Mouse (Mus musculus) cerebellum, adult 2 months (tissue): ENCODE results near the gene Pdss2. TPM values are rescaled to one million over a fixed set of nuclear protein-coding genes. Genes with fewer than 3 reads are reported as not detected.
"Not testable (repeated sequence)": the region's sequence is repeated elsewhere in the genome, so short reads cannot be mapped to it uniquely, and the experiment has no call there.

Experiments used
- DNase-seq, 2 experiments: peaks; one replicate each; pipeline ENCODE4 v3.0.0; 2021
- H3K27ac ChIP-seq: fragments of 200-500 bp; 2 replicates; pipeline ENCODE4 v1.5.1; 2012; ENCODE audit warnings: low read length, control low read depth, inconsistent platforms; ENCODE audit not compliant: insufficient read depth
- H3K27me3 ChIP-seq: fragments of 200-500 bp; 2 replicates; pipeline ENCODE4 v1.6.1; 2012; ENCODE audit warnings: inconsistent platforms, mild to moderate bottlenecking, low read length, moderate library complexity; ENCODE audit not compliant: control insufficient read depth, insufficient read depth
- H3K4me1 ChIP-seq: fragments of 200-500 bp; 2 replicates; pipeline ENCODE4 v1.6.1; 2011; ENCODE audit warnings: low read length; ENCODE audit not compliant: control insufficient read depth, insufficient read depth
- H3K4me3 ChIP-seq: fragments of 200-500 bp; replicated peaks from 2 replicates; pipeline ENCODE3; 2011; ENCODE audit warnings: mild to moderate bottlenecking, low read depth, low read length, control low read depth; ENCODE audit not compliant: insufficient read depth
- CTCF ChIP-seq: fragments of 200-500 bp; IDR thresholded peaks from 2 replicates; pipeline ENCODE4 v1.5.1; 2011; ENCODE audit warnings: low read depth, mild to moderate bottlenecking, control low read depth, low read length, moderate library complexity, borderline replicate concordance; ENCODE audit not compliant: insufficient read depth
- POLR2A ChIP-seq: fragments of 200-500 bp; IDR thresholded peaks from 2 replicates; pipeline ENCODE4 v1.6.1; 2011; ENCODE audit warnings: low read length, control low read depth, borderline replicate concordance; ENCODE audit not compliant: insufficient read depth
- WGBS: fragments of 180-500 bp; shearing (Covaris S2); methylation state at CpG from one replicate; pipeline ENCODE4 v1.1.7; 2018; 5-methylcytosine and 5-hydroxymethylcytosine counted together
- polyA plus RNA-seq: library from polyadenylated mRNA; depleted of rRNA; stranded (reverse); fragments of >200 nt; gene quantifications from 2 replicates; pipeline ENCODE4 v1.2.3, GENCODE M21; 2012

Gene Pdss2
- polyA plus RNA-seq, 1 experiment = 13.7 TPM

DNA sequence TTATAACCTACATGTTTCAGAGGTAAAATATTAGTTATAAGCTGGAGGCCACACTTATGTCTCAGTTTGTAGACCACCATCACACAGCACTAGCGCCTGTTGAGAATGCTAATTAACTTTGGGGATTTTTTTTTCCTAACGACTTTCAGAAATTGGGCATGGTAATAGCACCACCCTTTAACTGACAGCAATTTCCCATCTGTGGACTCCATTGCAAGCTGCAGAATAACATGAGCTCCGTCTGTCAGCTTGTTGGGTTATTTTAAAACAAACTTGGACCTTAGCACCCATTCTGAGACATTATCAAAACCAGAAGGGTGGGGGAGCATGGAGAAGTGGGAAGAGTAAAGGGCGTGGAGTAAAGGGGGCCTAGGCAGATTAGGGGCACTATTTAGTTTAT lies 174.5 kb downstream of the Pdss2 start:
- no peak for DNase-seq
- Histone ChIP-seq H3K27me3 (no peaks in the 10 kb centered on the region), H3K27ac (no peak overlapping the region), H3K4me3 (no peak overlapping the region), H3K4me1 (no peaks in the 10 kb centered on the region)
- WGBS = 81% methylated on average over 4 of the region's 4 CpGs
- TF ChIP-seq POLR2A (no peak), CTCF (no peak)

DNA sequence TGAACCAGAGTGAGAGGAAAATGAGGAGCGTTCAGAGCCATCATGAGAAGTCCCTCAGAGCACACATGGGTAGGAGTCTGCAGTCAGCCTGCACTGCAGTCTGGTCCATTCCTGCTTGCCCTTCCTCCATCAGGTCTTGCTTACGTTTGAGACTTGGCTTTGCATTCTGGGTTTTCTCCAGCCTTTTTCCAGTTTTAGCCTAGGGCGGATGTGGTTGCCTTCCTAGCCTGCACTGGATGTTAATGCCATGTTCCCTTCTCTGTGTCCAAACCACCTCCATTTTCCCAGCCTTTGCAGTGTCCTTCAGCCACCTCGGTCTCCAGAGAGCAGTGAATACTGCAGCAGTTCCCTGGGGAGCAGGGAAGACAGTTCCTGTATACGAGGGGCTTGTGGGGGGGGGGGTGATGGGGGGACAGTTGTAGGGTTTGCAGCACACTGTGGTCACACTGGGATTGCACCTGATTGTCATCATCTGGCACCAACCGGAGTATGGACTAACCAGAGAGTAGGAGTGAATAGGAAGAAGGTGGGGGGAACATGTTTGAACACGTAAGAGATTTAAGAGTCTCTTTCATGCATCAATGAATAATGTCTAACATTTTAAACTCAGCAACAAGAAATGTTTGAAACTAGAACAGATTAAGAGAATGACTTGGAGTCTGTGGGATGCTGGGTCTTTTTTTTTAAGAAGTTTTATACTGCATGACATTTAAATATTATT lies 178.5 kb downstream of the Pdss2 start:
- TF ChIP-seq CTCF (no peak), POLR2A (no peak)
- H3K4me3 ChIP-seq = no peak overlapping the region
- H3K27me3 ChIP-seq = no peaks in the 10 kb centered on the region
- H3K4me1 ChIP-seq = no peaks in the 10 kb centered on the region
- WGBS = 61% methylated on average over 7 of the region's 7 CpGs
- no peak overlapping the region for H3K27ac ChIP-seq
- no peak for DNase-seq

DNA sequence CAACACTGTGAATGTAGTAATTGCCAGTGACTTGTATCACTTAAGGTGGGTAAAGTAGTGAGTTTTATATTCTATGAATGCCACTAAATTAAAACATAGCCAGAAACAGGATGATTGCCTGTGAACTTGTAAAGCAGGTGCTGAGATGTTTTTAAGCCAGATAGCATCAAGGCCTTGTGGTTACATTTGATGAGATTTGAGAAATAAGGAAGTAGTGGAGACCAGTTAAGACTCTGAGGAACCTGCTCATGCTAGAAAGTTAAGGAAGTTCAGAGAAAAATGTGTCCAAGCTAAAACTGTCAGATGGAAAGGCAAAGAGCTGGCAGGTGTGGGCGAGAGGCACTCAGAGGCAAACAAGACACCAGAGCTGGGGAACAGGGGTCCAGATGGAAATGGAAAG lies 184.8 kb downstream of the Pdss2 start:
- TF ChIP-seq POLR2A (no peak), CTCF (no peak)
- DNase-seq = no peak
- 88% methylated on average over 1 of the region's 1 CpGs for WGBS
- no peak overlapping the region for H3K4me3 ChIP-seq
- no peaks in the 10 kb centered on the region for H3K27me3 ChIP-seq
- H3K27ac ChIP-seq = no peak overlapping the region
- H3K4me1 ChIP-seq = no peaks in the 10 kb centered on the region

DNA sequence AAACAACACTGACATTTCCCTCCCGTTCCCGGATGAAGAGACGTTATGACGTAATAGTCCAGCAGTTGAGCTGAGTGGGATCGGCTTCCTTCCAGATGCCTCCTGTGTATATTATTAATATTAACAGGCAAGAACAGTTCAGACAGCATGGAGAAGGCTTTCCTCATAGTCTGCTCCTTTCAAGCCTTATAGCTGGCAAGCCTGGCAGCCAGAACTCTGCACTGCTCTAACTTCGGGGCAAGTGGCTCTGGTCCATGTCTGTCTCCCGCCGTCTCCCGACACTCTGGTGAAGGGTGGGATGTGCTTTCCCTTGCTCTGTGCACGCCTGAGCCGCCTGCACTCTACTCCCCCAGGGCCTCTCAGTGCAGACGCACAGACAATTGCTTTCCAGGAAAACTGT lies 185.6 kb downstream of the Pdss2 start:
- no peak for DNase-seq
- TF ChIP-seq POLR2A (no peak), CTCF (no peak)
- Histone ChIP-seq H3K4me3 (no peak overlapping the region), H3K27me3 (no peaks in the 10 kb centered on the region), H3K27ac (no peak overlapping the region), H3K4me1 (no peaks in the 10 kb centered on the region)
- WGBS = 67% methylated on average over 12 of the region's 12 CpGs

DNA sequence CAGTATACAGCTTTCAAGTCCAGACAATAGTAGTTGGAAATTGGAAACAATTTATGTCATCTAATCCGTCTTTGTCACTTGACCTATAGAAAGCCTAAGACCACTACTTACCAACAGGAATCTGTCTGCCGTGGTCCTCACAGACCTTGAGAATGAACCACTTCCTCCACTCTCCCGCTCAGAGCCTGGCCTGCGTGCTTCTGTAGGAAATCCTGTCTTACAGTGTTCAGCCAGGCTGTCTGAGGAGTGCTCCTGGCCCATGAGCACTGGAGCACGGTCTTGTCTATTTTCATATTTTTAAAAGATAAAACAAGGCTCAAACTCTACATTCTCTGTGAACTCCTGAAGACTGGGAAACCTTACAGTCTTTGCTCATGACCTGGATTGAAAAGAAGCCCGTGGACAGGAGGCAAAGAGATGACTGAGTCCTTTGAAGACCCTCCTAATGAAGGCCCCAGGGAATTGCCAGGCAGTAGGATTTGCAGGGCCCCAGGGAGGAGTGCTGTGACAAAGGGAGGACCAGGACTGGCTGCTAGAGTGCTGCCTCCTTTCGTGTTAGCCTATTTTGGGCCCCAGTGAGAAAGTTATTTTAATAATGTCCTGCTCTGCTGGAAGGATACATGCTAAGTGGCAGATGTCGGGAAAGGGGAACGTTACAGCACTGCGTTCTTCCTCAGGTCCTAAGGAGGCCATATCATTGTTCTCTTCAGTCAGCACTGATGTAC lies 188.4 kb downstream of the Pdss2 start:
- Histone ChIP-seq H3K27me3 (no peaks in the 10 kb centered on the region), H3K27ac (no peak overlapping the region), H3K4me1 (no peaks in the 10 kb centered on the region), H3K4me3 (no peak overlapping the region)
- 87% methylated on average over 10 of the region's 10 CpGs for WGBS
- no peak for DNase-seq
- no peak for TF ChIP-seq CTCF
- no peak for TF ChIP-seq POLR2A

DNA sequence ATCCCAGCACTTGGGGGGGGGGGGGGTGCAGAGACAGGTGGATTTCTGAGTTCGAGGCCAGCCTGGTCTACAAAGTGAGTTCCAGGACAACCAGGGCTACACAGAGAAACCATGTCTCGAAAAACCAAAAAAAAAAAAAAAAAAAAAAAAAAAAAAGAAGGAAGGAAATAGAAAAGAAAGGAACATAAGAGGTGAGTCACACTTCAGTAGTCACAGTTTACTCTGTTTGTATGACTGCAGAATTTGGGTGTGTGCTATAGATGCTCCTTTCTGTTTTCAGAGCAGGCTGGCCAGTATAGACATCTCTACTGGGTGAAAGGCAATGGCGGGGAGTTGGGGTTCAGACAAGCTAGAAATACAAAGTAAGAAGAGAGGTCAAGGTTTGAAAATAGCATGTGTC lies 189.9 kb downstream of the Pdss2 start:
- not testable (repeated sequence) for H3K4me3 ChIP-seq, DNase-seq

DNA sequence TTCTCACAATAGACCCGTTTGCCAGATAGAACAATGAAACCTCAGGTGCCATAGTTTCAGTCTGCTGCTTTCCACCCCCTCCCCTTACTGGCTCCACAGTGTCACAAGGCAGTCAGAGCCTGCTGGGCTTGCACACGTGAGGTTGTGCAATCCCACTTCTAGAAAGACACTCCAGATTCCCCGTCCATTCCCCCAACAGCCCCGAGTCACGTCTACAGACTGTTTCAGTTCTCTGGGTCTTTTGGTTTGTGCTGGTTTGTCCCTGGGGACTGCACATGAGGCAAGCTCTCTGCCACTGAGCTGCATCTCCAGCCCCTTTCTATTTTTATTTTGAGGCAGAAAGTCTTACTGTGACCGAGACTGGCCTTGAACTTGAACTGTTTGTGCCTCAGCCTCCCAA lies 196.1 kb downstream of the Pdss2 start:
- Histone ChIP-seq H3K4me1 (no peaks in the 10 kb centered on the region), H3K27me3 (no peaks in the 10 kb centered on the region), H3K4me3 (no peak overlapping the region), H3K27ac (no peak overlapping the region)
- WGBS = 88% methylated on average over 6 of the region's 6 CpGs
- no peak for TF ChIP-seq POLR2A
- no peak for TF ChIP-seq CTCF
- DNase-seq = no peak

More for the DNA sequence above, 189.9 kb downstream of the Pdss2 start:
- not testable (repeated sequence) for H3K27ac ChIP-seq, H3K27me3 ChIP-seq, H3K4me1 ChIP-seq
- WGBS = 92% methylated on average over 2 of the region's 3 CpGs
